Mouse (Mus musculus) kidney, adult 2 months (tissue): Measurements from ENCODE around the gene Bcar3. TPM values are rescaled to one million over a fixed set of nuclear protein-coding genes. Genes with fewer than 3 reads are reported as not detected.

Experiments used
- DNase-seq: peaks from one replicate; pipeline ENCODE4 v3.0.0; 2021
- H3K27ac ChIP-seq: fragments of 200-500 bp; 2 replicates; pipeline ENCODE4 v1.5.1; 2012; ENCODE audit warnings: low read depth, low read length, control low read depth, inconsistent platforms; ENCODE audit not compliant: insufficient read depth
- H3K27me3 ChIP-seq: fragments of 200-500 bp; replicated peaks from 2 replicates; pipeline ENCODE4 v1.6.1; 2012; ENCODE audit warnings: mild to moderate bottlenecking, moderate library complexity, low read length, inconsistent platforms; ENCODE audit not compliant: control insufficient read depth, insufficient read depth
- H3K36me3 ChIP-seq: fragments of 200-500 bp; 2 replicates; pipeline ENCODE4 v1.6.1; 2012; ENCODE audit warnings: mild to moderate bottlenecking, moderate library complexity, low read length, inconsistent platforms; ENCODE audit not compliant: control insufficient read depth, insufficient read depth
- H3K4me1 ChIP-seq: fragments of 200-500 bp; 2 replicates; pipeline ENCODE4 v1.6.1; 2011; ENCODE audit warnings: low read length; ENCODE audit not compliant: control insufficient read depth, insufficient read depth
- H3K4me3 ChIP-seq: fragments of 200-500 bp; 2 replicates; pipeline ENCODE4 v1.5.1; 2011; ENCODE audit warnings: mild to moderate bottlenecking, low read depth, low read length, control low read depth; ENCODE audit not compliant: insufficient read depth
- CTCF ChIP-seq: fragments of 200-500 bp; conservative IDR thresholded peaks from 2 replicates; pipeline ENCODE4 v1.5.1; 2011; ENCODE audit warnings: low read depth, mild to moderate bottlenecking, control low read depth, low read length, moderate library complexity, mixed read lengths; ENCODE audit not compliant: insufficient read depth, insufficient read length
- POLR2A ChIP-seq: fragments of 200-500 bp; IDR thresholded peaks from one replicate; pipeline ENCODE4 v1.6.1; 2011; ENCODE audit warnings: low read depth, low read length, control low read depth
- WGBS: fragments of 180-500 bp; shearing (Covaris S2); methylation state at CpG from one replicate; pipeline ENCODE4 v1.1.7; 2018; 5-methylcytosine and 5-hydroxymethylcytosine counted together
- polyA plus RNA-seq: library from polyadenylated mRNA; depleted of rRNA; stranded (reverse); fragments of >200 nt; gene quantifications from 2 replicates; pipeline ENCODE4 v1.2.3, GENCODE M21; 2012

Bcar3 gene
- polyA plus RNA-seq, 1 experiment = 41.3 TPM

- H3K4me3 ChIP-seq = no peak overlapping the region
- no peak for DNase-seq
- H3K4me1 ChIP-seq = 0 out of 2 replicates have a peak, but pooled peaks cover under 1% of the 10 kb centered on the region
- WGBS = 71% methylated on average over 3 of the region's 3 CpGs
- TF ChIP-seq CTCF (no peak), POLR2A (no peak)
- no peaks in the 10 kb centered on the region for H3K36me3 ChIP-seq
- no peak overlapping the region for H3K27ac ChIP-seq
- no peaks in the 10 kb centered on the region for H3K27me3 ChIP-seq
These were observed 226.4 kb downstream of the Bcar3 start for GRCm38 (mm10) chr3:122520365-122520764.

- no peaks in the 10 kb centered on the region for H3K27me3 ChIP-seq
- H3K36me3 ChIP-seq = no peaks in the 10 kb centered on the region
- no peak for TF ChIP-seq POLR2A
- no peak for TF ChIP-seq CTCF
- H3K4me3 ChIP-seq = no peak overlapping the region
- DNase-seq = no peak
- no peak overlapping the region for H3K27ac ChIP-seq
- 91% methylated on average over 4 of the region's 4 CpGs for WGBS
- no peaks in the 10 kb centered on the region for H3K4me1 ChIP-seq
These were observed 226.9 kb downstream of the Bcar3 start for GRCm38 (mm10) chr3:122520875-122521274.

GRCm38 (mm10) chr3:122521294-122521693 lies 227.4 kb downstream of the Bcar3 start:
- TF ChIP-seq CTCF (no peak), POLR2A (no peak)
- 49% methylated on average over 1 of the region's 1 CpGs for whole genome bisulfite sequencing
- Histone ChIP-seq H3K27me3 (no peaks in the 10 kb centered on the region), H3K27ac (no peak overlapping the region), H3K4me3 (no peak overlapping the region), H3K36me3 (no peaks in the 10 kb centered on the region; the same call in 1 of the 2 replicates), H3K4me1 (no peaks in the 10 kb centered on the region)
- no peak for DNase-seq

- Histone ChIP-seq H3K4me1 (no peaks in the 10 kb centered on the region), H3K4me3 (no peak overlapping the region), H3K27me3 (no peaks in the 10 kb centered on the region), H3K27ac (no peak overlapping the region), H3K36me3 (peaks cover 1% of the 10 kb centered on the region; the same call in 1 of the 2 replicates)
- TF ChIP-seq POLR2A (no peak), CTCF (no peak)
- no peak for DNase-seq
- WGBS = 69% methylated on average over 3 of the region's 3 CpGs
These were observed 234.5 kb downstream of the Bcar3 start for GRCm38 (mm10) chr3:122528477-122528876.

- Histone ChIP-seq H3K36me3 (peaks cover 7% of the 10 kb centered on the region), H3K4me1 (peaks cover 6% of the 10 kb centered on the region; the same call in 1 of the 2 replicates), H3K27ac (no peak overlapping the region), H3K27me3 (no peaks in the 10 kb centered on the region), H3K4me3 (no peak overlapping the region)
- no peak for TF ChIP-seq CTCF
- no peak for TF ChIP-seq POLR2A
- DNase-seq = no peak
- 86% methylated on average over 8 of the region's 8 CpGs for WGBS
These were observed 242.2 kb downstream of the Bcar3 start for GRCm38 (mm10) chr3:122535938-122536703.

- H3K4me1 ChIP-seq = peaks cover 7% of the 10 kb centered on the region; the same call in 1 of the 2 replicates
- H3K27me3 ChIP-seq = no peaks in the 10 kb centered on the region
- peaks cover 10% of the 10 kb centered on the region for H3K36me3 ChIP-seq
- TF ChIP-seq CTCF = no peak
- TF ChIP-seq POLR2A = no peak
- 57% methylated on average over 2 of the region's 2 CpGs for WGBS
- H3K4me3 ChIP-seq = no peak overlapping the region
- H3K27ac ChIP-seq = no peak overlapping the region
- peak; percentile 82 for DNase-seq
These were observed 244.9 kb downstream of the Bcar3 start for GRCm38 (mm10) chr3:122538851-122539250.

- no peak overlapping the region for H3K4me3 ChIP-seq
- 0 out of 2 replicates have a peak overlapping the region, but pooled peaks have one; percentile 5 for H3K27ac ChIP-seq
- no peak for DNase-seq
- peaks cover 7% of the 10 kb centered on the region; the same call in 1 of the 2 replicates for H3K4me1 ChIP-seq
- TF ChIP-seq POLR2A = no peak
- no peak for TF ChIP-seq CTCF
- 75% methylated on average over 17 of the region's 17 CpGs for WGBS
- H3K36me3 ChIP-seq = peaks cover 12% of the 10 kb centered on the region
- no peaks in the 10 kb centered on the region for H3K27me3 ChIP-seq
These were observed 246.2 kb downstream of the Bcar3 start for GRCm38 (mm10) chr3:122539961-122540690.
